Mouse (Mus musculus): ENCODE measurements at regions not wholly inside any gene's neighbourhood (a gene's known extent, or its start where the extent isn't known, plus 50 kb on each side); places are given as distances from the start of the nearest gene placed in this dataset.
A peak's percentile ranks its signal among the peaks of the same experiment; 100 is the strongest.

DNA sequence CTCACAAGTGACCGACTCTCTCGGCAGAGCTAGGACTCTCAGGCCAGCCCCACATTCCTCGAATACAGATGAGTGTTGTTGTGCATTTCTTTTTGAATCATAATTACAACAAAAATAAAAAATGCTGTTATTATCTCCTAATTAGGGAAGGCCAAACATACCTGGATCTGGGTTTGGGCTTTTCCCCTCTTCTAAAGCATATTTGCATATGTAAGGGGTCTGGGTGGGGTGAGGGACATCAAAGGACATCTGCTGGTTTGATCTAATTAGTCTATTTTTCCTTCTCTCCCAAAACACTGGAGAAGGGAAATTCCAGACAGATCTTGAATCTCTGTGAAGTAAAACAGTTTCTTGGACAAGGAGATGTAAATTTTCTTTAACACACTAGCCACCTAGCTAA is 85.3 kb downstream of the Tfap2a start:
- DNase-seq = no peak

GRCm38 (mm10) chr13:40651056-40651455 is 87.1 kb downstream of the Tfap2a start:
- DNase-seq = peak; percentile 90 to 95

DNA sequence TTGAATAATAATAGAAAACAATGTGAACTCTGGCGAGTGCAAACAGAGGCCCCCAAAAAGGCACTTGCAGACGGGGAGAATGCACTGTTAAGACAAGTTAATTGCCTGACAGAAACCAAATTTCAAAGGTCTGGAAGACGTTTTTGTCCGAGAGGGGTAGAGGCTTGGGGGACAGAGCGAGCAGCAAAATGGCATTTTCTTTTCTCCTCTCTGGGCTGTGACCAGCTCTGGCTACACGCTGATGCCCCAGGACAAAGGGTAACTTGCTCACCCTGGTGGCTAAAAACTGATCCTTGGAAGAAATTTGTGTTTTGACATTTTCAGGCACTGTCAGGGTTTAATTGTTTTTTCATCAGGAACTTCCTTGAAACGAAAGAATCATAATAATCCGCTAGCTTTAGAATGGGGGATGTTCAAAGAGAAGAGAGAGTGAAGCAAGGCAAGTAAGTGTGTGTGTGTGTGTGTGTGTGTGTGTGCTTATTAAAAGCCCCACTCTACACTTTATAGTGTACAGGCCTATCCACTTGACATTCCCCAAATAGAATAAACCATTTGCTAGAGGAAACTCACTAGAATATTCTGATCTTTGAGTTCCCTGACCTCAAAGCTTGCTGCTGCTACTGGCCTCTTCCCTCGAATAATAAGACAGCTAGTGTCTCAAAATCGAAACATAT is 88.0 kb downstream of the Tfap2a start:
- peak in 1 of 2 experiments; percentile 9 for DNase-seq

GRCm38 (mm10) chr13:40649096-40650035 is 88.8 kb downstream of the Tfap2a start:
- DNase-seq = no peak

GRCm38 (mm10) chr13:40646131-40646530 is 92.0 kb downstream of the Tfap2a start:
- DNase-seq = no peak

GRCm38 (mm10) chr13:40645646-40646045 is 92.5 kb downstream of the Tfap2a start:
- DNase-seq = no peak

- no peak for DNase-seq
These were observed 95.2 kb downstream of the Tfap2a start for GRCm38 (mm10) chr13:40642931-40643330.

DNA sequence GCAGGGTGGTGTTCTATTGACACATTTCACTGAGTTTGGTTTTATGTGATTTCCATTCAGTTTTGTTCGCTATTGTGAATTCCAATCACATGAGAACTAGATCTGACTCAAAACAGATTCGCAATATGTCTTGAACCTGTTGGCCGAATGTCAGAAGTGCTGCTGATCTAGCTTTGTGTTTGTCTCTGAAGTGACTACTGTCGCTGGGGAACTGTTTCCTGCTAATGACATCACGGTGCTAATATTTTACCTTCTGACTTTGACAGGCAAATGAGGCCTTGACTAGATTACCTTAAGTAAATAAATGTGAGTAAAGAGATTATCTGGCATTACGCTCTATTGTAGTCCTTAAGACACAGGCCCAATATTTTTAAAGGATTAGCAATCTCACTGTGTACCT is 100.9 kb downstream of the Tfap2a start:
- DNase-seq = no peak

GRCm38 (mm10) chr13:40617881-40618280 is 120.3 kb downstream of the Tfap2a start:
- no peak for DNase-seq

- DNase-seq = no peak
These were observed 129.7 kb downstream of the Tfap2a start for GRCm38 (mm10) chr13:40608526-40608925.

- DNase-seq = peak; percentile 46 to 50
These were observed 131.5 kb downstream of the Tfap2a start for GRCm38 (mm10) chr13:40606405-40607271.

- peak in 1 of 2 experiments; percentile 1 for DNase-seq
These were observed 132.3 kb downstream of the Tfap2a start for GRCm38 (mm10) chr13:40605686-40606404.

DNA sequence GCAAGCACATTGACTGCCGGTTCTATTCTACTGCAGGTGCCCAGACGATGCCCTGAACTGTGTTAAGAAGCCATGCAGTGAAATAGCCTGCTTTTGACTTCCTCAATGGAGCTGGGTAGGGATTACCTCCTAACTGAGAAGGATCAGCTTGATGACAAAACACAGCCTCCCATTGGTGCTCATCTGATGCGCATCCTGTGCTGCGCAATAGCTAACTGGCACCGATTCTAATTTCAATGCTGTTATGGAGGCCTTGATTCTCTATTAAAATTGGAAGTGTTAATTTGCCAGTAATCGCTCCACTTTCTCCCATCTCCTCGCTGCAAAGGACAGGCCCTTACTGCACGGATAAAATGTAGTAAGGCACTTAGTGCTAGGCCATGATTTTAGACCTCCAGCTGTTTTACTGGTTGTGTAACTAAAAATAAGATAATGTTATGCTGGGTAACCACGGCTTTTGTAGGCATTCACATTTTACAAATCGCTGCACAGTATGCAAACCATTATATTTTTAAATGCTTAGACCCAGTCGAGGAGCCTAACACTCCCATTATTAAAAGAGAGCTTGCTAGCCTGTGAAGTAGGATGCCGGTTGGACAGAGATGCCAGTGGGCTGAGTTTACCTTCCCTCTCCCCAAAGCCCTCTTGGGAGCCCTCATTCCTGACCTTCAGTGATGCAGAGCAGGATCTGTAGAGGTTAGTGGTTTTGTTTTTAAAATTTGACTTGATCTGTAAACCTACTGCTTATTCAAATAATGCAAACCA is 163.0 kb downstream of the Tfap2a start:
- DNase-seq = no peak

DNA sequence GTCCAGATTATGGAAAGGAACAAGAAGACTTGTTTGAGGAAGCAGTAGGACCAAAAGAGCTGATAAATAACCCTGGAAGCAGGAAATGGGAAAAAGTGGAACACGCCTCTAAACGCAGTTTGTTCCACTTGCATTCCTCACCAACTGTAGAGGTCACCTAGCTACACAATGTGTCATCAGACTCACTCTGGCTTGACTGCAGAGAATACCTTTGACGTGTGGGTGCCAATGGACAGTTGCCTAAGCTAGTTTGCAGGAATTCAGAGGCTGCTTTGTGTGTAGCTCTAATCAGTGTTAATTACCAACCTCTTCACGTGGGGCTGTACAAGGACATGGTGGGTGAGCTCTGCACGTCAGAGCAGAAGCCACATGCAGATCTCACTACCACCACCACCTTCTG is 168.7 kb downstream of the Tfap2a start:
- no peak for DNase-seq

- no peak for DNase-seq
These were observed 170.4 kb downstream of the Tfap2a start for GRCm38 (mm10) chr13:40567821-40568220.

GRCm38 (mm10) chr13:40564351-40564750 is 173.8 kb downstream of the Tfap2a start:
- DNase-seq = no peak

DNA sequence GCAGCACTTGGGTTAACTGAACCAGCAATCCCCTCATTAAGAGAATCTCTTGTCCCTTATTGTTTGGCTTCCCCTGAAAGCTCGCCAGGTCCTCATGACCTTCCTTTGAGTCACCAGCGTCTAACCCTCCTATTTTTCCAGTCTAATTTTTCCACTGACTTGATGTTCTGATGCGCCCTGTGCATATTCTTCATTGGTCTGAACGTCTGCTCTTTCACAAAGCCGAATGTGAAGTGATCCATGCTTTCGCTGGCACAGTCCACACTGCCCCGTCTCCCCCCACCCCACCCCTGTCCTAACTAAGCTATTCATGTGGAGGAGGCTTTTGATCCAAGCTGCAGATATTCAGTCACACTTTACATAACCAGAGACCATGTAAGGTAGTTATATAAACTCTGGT is 183.8 kb downstream of the Tfap2a start:
- no peak for DNase-seq

DNA sequence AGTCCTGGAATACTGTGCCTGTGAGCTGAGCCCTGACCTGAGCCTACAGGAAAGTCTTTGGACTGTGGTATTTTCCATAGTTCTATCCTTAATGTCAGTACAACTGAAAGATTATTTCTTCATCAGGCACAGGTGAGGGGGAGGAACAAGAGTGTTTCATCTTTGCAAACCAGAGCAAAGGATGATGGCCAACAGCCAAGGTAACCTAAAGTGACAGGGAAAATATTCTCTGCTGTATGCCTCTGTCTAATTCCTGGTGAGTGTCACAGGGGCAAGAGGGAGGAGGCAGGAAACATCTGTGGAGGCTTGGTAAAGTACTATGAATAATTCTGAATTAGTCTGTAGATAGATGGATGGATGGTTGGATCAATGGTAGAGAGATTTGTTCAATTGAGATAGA is 164.3 kb upstream of the Ofcc1 start:
- no peak for DNase-seq

DNA sequence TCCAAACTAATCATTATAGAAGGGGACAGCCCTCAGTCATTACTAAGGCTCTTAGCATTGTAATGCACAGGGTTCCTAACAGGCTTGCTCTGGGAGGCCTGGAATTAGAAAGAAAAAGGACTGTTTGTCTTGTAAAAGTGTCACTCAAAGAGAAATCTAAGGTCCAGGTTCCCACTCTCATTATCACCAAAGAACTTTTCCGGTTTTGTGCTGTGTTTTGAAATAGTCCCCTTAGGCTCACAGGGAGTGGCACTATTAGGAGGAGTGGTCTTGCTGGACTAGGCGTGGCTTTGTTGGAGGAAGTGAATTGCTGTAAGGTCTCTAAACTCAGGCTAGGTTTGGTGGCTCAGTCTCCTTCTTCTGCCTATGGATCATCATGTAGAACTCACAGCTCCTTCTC is 161.9 kb upstream of the Ofcc1 start:
- no peak for DNase-seq

GRCm38 (mm10) chr13:40518180-40518579 is 156.9 kb upstream of the Ofcc1 start:
- DNase-seq = no peak

DNA sequence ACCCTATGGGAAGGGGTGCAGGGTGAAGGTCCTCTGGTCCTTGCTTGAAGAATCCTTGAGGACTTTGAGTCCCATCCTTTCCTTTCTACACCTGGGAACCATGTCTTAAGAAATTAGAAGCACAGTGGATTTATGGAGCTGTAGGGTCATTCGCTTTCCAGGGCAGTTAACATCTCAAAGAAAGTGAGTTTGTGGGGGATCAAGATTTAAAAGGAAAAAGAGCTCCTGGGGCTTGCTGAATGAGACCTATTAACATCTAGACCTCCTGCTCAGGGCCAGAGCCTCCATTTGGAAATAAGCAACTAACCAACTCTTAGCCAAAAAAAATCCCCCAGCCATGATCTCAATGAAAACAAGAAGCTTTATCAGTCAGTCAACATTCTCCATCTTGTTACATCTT is 148.0 kb upstream of the Ofcc1 start:
- DNase-seq = no peak

- peak; percentile 28 to 34 for DNase-seq
These were observed 119.6 kb upstream of the Ofcc1 start for GRCm38 (mm10) chr13:40480830-40481229.
